Mouse (Mus musculus): ENCODE results near the gene Pla2g6. TPM values are rescaled to one million over a fixed set of nuclear protein-coding genes. Genes with fewer than 3 reads are reported as not detected.

Pla2g6 gene
- total and polyA plus RNA-seq, 3 experiments, result 9.3 to 20.9 (median 14.8) TPM

- Histone ChIP-seq H3K9me3 (replicated peaks; ENCODE audit: low read length) (no peaks in the 10 kb centered on the region), H3K4me1 (ENCODE audit: control insufficient read depth in 1 of 2, insufficient read depth in 2 of 2) (peaks cover 25 to 75% of the 10 kb centered on the region in 2 experiments), H3K9ac (ENCODE audit: insufficient read depth, low read depth) (peak overlapping the region; percentile 45), H3K27ac (ENCODE audit: insufficient read depth, low read depth) (peak overlapping the region; percentile 97), H3K4me3 (replicated peaks in 1 of 3; ENCODE audit: low read depth in 2 of 3, low read length in 2 of 3, poor library complexity in 1 of 3) (peak overlapping the region in 1 of 3 experiments; percentile 22), H3K27me3 (replicated peaks) (no peaks in the 10 kb centered on the region), H3K4me2 (ENCODE audit: insufficient read depth, low read depth, poor library complexity, severe bottlenecking) (peak overlapping the region; percentile 77), H3K36me3 (replicated peaks in 1 of 2; ENCODE audit: control insufficient read depth in 1 of 2, insufficient read depth in 1 of 2, low read length in 1 of 2) (peaks cover 5 to 14% of the 10 kb centered on the region in 2 experiments), H3K79me2 (replicated peaks; ENCODE audit: control insufficient read depth, extremely low read depth, insufficient read depth, poor library complexity, severe bottlenecking) (peaks cover 30% of the 10 kb centered on the region)
- in situ Hi-C loops (cut with MboI; ENCODE audit: low pct_ligation_motif_present, low pct_unique_long_range_greater_than_20kb, low sequenced_read_pairs) (loop anchor here (5.0 kb wide), 1 partner anchor 37 kb away; the partner anchor contains the start of gene Baiap2l2), dilution Hi-C loops (cut with MboI; ENCODE audit: extremely low pct_ligation_motif_present, extremely low pct_unique_long_range_greater_than_20kb, low sequenced_read_pairs) (no loop called here)
- no peak for DNase-seq (ENCODE audit: extremely low read depth)
- no peak for TF ChIP-seq TBP (conservative IDR thresholded peaks at IDR 0.05; ENCODE audit: low read depth, low read length)
- TF ChIP-seq E2F4 (IDR thresholded peaks at IDR 0.05; ENCODE audit: insufficient replicate concordance, low read depth, low read length), result no peak
- no peak for TF ChIP-seq ELF1 (IDR thresholded peaks at IDR 0.05; ENCODE audit: low read depth, low read length)
- no peak for TF ChIP-seq RCOR1 (conservative IDR thresholded peaks at IDR 0.05; ENCODE audit: low read depth, low read length)
- TF ChIP-seq PAX5 (IDR thresholded peaks at IDR 0.05; ENCODE audit: low read length), result no peak
Observed at GRCm38 (mm10) chr15:79324373-79324772, 3.8 kb downstream of the Pla2g6 start.

DNA sequence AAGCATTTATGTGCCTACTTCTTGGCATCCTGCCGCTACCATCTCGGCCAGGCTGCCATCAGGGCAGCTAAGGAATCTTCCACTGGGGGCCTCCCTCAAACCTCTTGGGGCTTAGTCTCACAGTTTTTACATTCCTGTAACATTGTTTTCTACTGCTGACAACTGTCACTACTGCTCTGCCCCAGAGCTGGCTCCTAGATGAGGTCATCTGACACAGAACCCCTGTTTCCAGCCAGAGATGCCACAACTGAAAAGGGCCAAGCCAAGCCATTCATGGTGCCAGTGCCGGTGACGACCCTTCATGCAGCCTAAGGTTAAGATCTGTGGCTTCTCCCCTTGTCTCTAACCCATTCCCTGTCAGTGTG lies 4.4 kb downstream of the Pla2g6 start:
- dilution Hi-C loops (cut with MboI; ENCODE audit: extremely low pct_ligation_motif_present, extremely low pct_unique_long_range_greater_than_20kb, low sequenced_read_pairs), result no loop called here
- TF ChIP-seq TBP (conservative IDR thresholded peaks at IDR 0.05; ENCODE audit: low read depth, low read length), result no peak
- peak; percentile 86 for TF ChIP-seq SIN3A (IDR thresholded peaks at IDR 0.05; ENCODE audit: low read length)
- peak; percentile 48; the same call in 1 of the 2 replicates for TF ChIP-seq EP300 (IDR thresholded peaks at IDR 0.05; ENCODE audit: low read length)
- TF ChIP-seq IRF4 (IDR thresholded peaks at IDR 0.05; ENCODE audit: low read depth, low read length), result peak; percentile 45; the same call in 1 of the 2 replicates
- no peak for TF ChIP-seq GABPA (IDR thresholded peaks at IDR 0.05; ENCODE audit: insufficient replicate concordance, low read depth, low read length)
- TF ChIP-seq BHLHE40 (IDR thresholded peaks at IDR 0.05; ENCODE audit: low read depth, low read length), result peak; percentile 18; the same call in 1 of the 2 replicates
- peak; percentile 7; the same call in 1 of the 2 replicates for TF ChIP-seq JUND (conservative IDR thresholded peaks at IDR 0.05; ENCODE audit: low read depth, low read length)
- 0 out of 2 replicates have a peak, but pooled peaks have one; percentile 2 for TF ChIP-seq USF1 (IDR thresholded peaks at IDR 0.05; ENCODE audit: low read depth, low read length)
- peak; percentile 50; the same call in 1 of the 2 replicates for TF ChIP-seq ETS1 (conservative IDR thresholded peaks at IDR 0.05; ENCODE audit: low read depth, low read length)
- TF ChIP-seq KAT2A (IDR thresholded peaks at IDR 0.05; ENCODE audit: insufficient replicate concordance, low read length), result no peak
- no peak for TF ChIP-seq POLR2AphosphoS2 (IDR thresholded peaks at IDR 0.05; ENCODE audit: low read depth, low read length)
- peak; percentile 58; the same call in 1 of the 2 replicates for TF ChIP-seq JUN (IDR thresholded peaks at IDR 0.05; ENCODE audit: insufficient read depth, low read depth, low read length)
- TF ChIP-seq MAX (IDR thresholded peaks at IDR 0.05; ENCODE audit: low read length), result 0 out of 2 replicates have a peak, but pooled peaks have one; percentile 12
- no peak for TF ChIP-seq NELFE (IDR thresholded peaks at IDR 0.05; ENCODE audit: low read depth, low read length)

More for the DNA sequence above, 4.4 kb downstream of the Pla2g6 start:
- Histone ChIP-seq H3K27ac (ENCODE audit: insufficient read depth, low read depth) (peak overlapping the region; percentile 97), H3K27me3 (replicated peaks) (no peaks in the 10 kb centered on the region), H3K4me3 (replicated peaks in 1 of 3; ENCODE audit: low read depth in 2 of 3, low read length in 2 of 3, poor library complexity in 1 of 3) (peak overlapping the region; percentile 15 to 38 (median 32)), H3K4me2 (ENCODE audit: insufficient read depth, low read depth, poor library complexity, severe bottlenecking) (peak overlapping the region; percentile 77), H3K4me1 (ENCODE audit: control insufficient read depth in 1 of 2, insufficient read depth in 2 of 2) (peaks cover 25 to 69% of the 10 kb centered on the region in 2 experiments), H3K36me3 (replicated peaks in 1 of 2; ENCODE audit: control insufficient read depth in 1 of 2, insufficient read depth in 1 of 2, low read length in 1 of 2) (peaks cover 11 to 20% of the 10 kb centered on the region in 2 experiments), H3K9me3 (replicated peaks; ENCODE audit: low read length) (no peaks in the 10 kb centered on the region), H3K79me2 (replicated peaks; ENCODE audit: control insufficient read depth, extremely low read depth, insufficient read depth, poor library complexity, severe bottlenecking) (peaks cover 30% of the 10 kb centered on the region), H3K9ac (ENCODE audit: insufficient read depth, low read depth) (peak overlapping the region; percentile 45)
- peak; percentile 52 for DNase-seq (ENCODE audit: extremely low read depth)
- in situ Hi-C loops (cut with MboI; ENCODE audit: low pct_ligation_motif_present, low pct_unique_long_range_greater_than_20kb, low sequenced_read_pairs), result loop anchor here (5.0 kb wide), 1 partner anchor 36 kb away; the partner anchor contains the start of gene Baiap2l2
